12 mouse cellular contexts compared by ENCODE assay signal in the genomic region with DNA sequence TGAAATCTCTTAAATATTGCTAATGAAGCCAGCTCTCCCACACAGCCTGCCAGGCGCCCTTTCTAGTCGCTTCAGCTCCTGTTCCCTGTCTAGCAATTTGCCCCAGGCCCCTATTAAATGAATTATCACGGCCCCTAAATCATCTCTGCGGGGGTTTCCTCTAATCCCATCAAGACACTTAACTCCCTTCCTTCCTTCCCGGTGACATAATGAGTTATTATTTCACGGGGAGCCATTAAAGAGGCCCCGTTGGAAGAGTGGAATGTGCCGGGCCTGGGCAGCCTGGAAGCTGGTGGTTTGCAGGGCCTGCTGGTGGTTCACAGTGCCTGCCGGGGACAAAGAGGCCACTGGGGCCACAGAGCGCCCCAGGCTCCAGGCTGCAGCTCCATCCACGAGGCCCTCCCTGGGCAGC.
DNase-seq lines count a peak whose midpoint lies in the region; ATAC-seq lines count a peak whose summit lies in the region.
"Had no signal": no experiment of that assay in that cellular context is flagged by ENCODE, and none has a peak within 500 bp of the region (broad histone marks: within the 10 kb centered on the region; RNA-seq: fewer than 3 reads in every experiment).

No protein-coding gene starts in this region.

- WGBS in forebrain, embryonic 12.5 days: 2% methylated on average over 11 of the region's 11 CpGs
- 2% methylated on average over 11 of the region's 11 CpGs for WGBS in limb, embryonic 13.5 days

- ATAC-seq in forebrain, embryonic 12.5 days (ENCODE audit: low FRiP score): peak; percentile 85
- peak; percentile 71 for ATAC-seq in limb, embryonic 13.5 days (ENCODE audit: low FRiP score, low read depth)
- ATAC-seq: CD4-positive, CD25-positive, alpha-beta regulatory T cell, adult 4 months; liver, postnatal 0 days had no signal

- no peaks in the 10 kb centered on the region for H3K36me3 ChIP-seq in forebrain, embryonic 12.5 days (replicated peaks)
- no peaks in the 10 kb centered on the region for H3K36me3 ChIP-seq in limb, embryonic 13.5 days

- intact Hi-C loops in left cerebral cortex, postnatal 10 days (cut with DNase I): no loop called here
- intact Hi-C loops in gastrocnemius, postnatal 36 days (cut with DNase I): no loop called here

- 0 out of 2 replicates have a peak overlapping the region, but pooled peaks have one; percentile 3 for H3K27ac ChIP-seq in forebrain, embryonic 12.5 days
- H3K27ac ChIP-seq in limb, embryonic 13.5 days: peak overlapping the region; percentile 33; the same call in 1 of the 2 replicates

- no peak overlapping the region for H3K4me2 ChIP-seq in forebrain, embryonic 12.5 days
- peak overlapping the region; percentile 45 for H3K4me2 ChIP-seq in limb, embryonic 13.5 days (replicated peaks)

- H3K4me3 ChIP-seq in forebrain, embryonic 12.5 days (replicated peaks): no peak overlapping the region
- H3K4me3 ChIP-seq in limb, embryonic 13.5 days: no peak overlapping the region

- H3K9me3 ChIP-seq in forebrain, embryonic 12.5 days: no peaks in the 10 kb centered on the region
- no peaks in the 10 kb centered on the region for H3K9me3 ChIP-seq in limb, embryonic 13.5 days

- H3K9ac ChIP-seq in forebrain, embryonic 12.5 days: no peak overlapping the region
- H3K9ac ChIP-seq in limb, embryonic 13.5 days: no peak overlapping the region
- H3K9ac ChIP-seq: liver, postnatal 0 days had no signal

- DNase-seq in kidney, postnatal 10 days: peak; percentile 14
- no peak for DNase-seq in kidney, postnatal 25 days
- DNase-seq in retina, postnatal 1 day: peak; percentile 86
- DNase-seq in left cerebral cortex, postnatal 10 days (ENCODE audit: extremely low spot score in 1 of 2, low spot score in 2 of 2): no peak
- DNase-seq in gastrocnemius, postnatal 36 days: no peak
- no peak for DNase-seq in thymus, postnatal 36 days
- DNase-seq: adrenal gland, postnatal 36 days; gastrocnemius, postnatal 14 days; liver, postnatal 0 days had no signal

- peaks cover 88% of the 10 kb centered on the region for H3K27me3 ChIP-seq in forebrain, embryonic 12.5 days
- H3K27me3 ChIP-seq in limb, embryonic 13.5 days: peaks cover 46% of the 10 kb centered on the region

- peaks cover 18% of the 10 kb centered on the region for H3K4me1 ChIP-seq in forebrain, embryonic 12.5 days
- peaks cover 18% of the 10 kb centered on the region for H3K4me1 ChIP-seq in limb, embryonic 13.5 days

Comparison
In these comparisons a context has a peak if more than half of its experiments do, and no peak if none do; other contexts are left out.
1. DNase-seq: peak in kidney, postnatal 10 days (single experiment) and retina, postnatal 1 day (single experiment); none in kidney, postnatal 25 days (0 of 2), left cerebral cortex, postnatal 10 days (0 of 2), gastrocnemius, postnatal 36 days (0 of 2) and thymus, postnatal 36 days (0 of 2).